Mouse (Mus musculus) liver, embryonic 14.5 days (tissue): ENCODE results near the gene Zp1. TPM values are rescaled to one million over a fixed set of nuclear protein-coding genes. Genes with fewer than 3 reads are reported as not detected.

Source experiments
- ATAC-seq: fragments of 200-750 bp; cut with Nextera tagmentation; 2 replicates; pipeline ENCODE4 v1.8.0; 2017; ENCODE audit warnings: moderate number of reproducible peaks, mild to moderate bottlenecking, moderate library complexity; ENCODE audit not compliant: insufficient read depth
- DNase-seq, 3 experiments: peaks; one replicate each; pipeline ENCODE4 v3.0.0-alpha.2; 2012 to 2013; ENCODE audit warnings: low read depth in 3 of 3, low spot score in 3 of 3
- H3K27ac ChIP-seq: fragments of 300-500 bp; sonication (generic); 2 replicates; pipeline ENCODE4 v1.5.1; 2014; ENCODE audit warnings: moderate library complexity, mild to moderate bottlenecking, control low read depth, inconsistent platforms
- H3K27me3 ChIP-seq: fragments of 300-500 bp; sonication (generic); 2 replicates; pipeline ENCODE4 v1.6.1; 2014; ENCODE audit warnings: mild to moderate bottlenecking, low read length, moderate library complexity; ENCODE audit not compliant: control insufficient read depth, insufficient read depth
- H3K36me3 ChIP-seq: fragments of 300-500 bp; sonication (generic); replicated peaks from 2 replicates; pipeline ENCODE4 v1.6.1; 2014; ENCODE audit warnings: low read depth; ENCODE audit not compliant: control insufficient read depth, insufficient read depth
- H3K4me1 ChIP-seq, 2 experiments: fragments of 200-500 bp in 1 of 2; fragments of 300-500 bp in 1 of 2; sonication (generic) in 1 of 2; replicated peaks; 2 replicates each; pipeline ENCODE4 v1.6.1; 2012 to 2014; ENCODE audit warnings: antibody characterized with exemption in 1 of 2, inconsistent platforms in 1 of 2, low read length in 1 of 2; ENCODE audit not compliant: control insufficient read depth in 2 of 2, insufficient read depth in 2 of 2
- H3K4me2 ChIP-seq: fragments of 300-500 bp; sonication (generic); 2 replicates; pipeline ENCODE4 v1.6.1; 2014; ENCODE audit warnings: low read depth, mild to moderate bottlenecking, control low read depth, moderate library complexity
- H3K4me3 ChIP-seq, 2 experiments: fragments of 200-500 bp in 1 of 2; fragments of 300-500 bp in 1 of 2; sonication (generic) in 1 of 2; 2 replicates each; pipeline ENCODE4 v1.5.1; 2012 to 2014; ENCODE audit warnings: low read depth in 2 of 2, low read length in 2 of 2, mild to moderate bottlenecking in 2 of 2, control low read depth in 1 of 2, inconsistent platforms in 1 of 2, moderate library complexity in 1 of 2; ENCODE audit not compliant: insufficient read depth in 1 of 2
- H3K9ac ChIP-seq: fragments of 300-500 bp; sonication (generic); replicated peaks from 2 replicates; pipeline ENCODE4 v1.6.1; 2014; ENCODE audit warnings: mild to moderate bottlenecking, control low read depth, moderate library complexity
- H3K9me3 ChIP-seq: fragments of 300-500 bp; sonication (generic); 2 replicates; pipeline ENCODE4 v1.6.1; 2016; ENCODE audit warnings: low read length, mixed read lengths; ENCODE audit not compliant: control insufficient read depth
- CTCF ChIP-seq: IDR thresholded peaks from 2 replicates; pipeline ENCODE4 v1.5.1; 2016; ENCODE audit warnings: antibody characterized with exemption, low read depth, control low read depth
- EP300 ChIP-seq: IDR thresholded peaks from 2 replicates; pipeline ENCODE4 v1.6.1; 2016; ENCODE audit warnings: antibody characterized with exemption, low read depth
- WGBS: fragments of 180-500 bp; shearing (Covaris S2); extraction: QIAGEN DNeasy Blood & Tissue Kit; methylation state at CpG from one replicate; pipeline ENCODE4 v1.1.7; 2014; ENCODE audit not compliant: insufficient replicate concordance; 5-methylcytosine and 5-hydroxymethylcytosine counted together
- polyA plus RNA-seq, 2 experiments: library from polyadenylated mRNA; depleted of rRNA in 1 of 2; stranded (reverse) in 1 of 2; unstranded in 1 of 2; fragments of >200 nt; fragmentation: Nextera tagmentation in 1 of 2; extraction: Ambion mirVana in 1 of 2; gene quantifications; 2 replicates each; pipeline versions ENCODE4 v1.2.1 to v1.2.3; 2012 to 2014

The Zp1 gene
- polyA plus RNA-seq, 2 experiments, result not detected

DNA sequence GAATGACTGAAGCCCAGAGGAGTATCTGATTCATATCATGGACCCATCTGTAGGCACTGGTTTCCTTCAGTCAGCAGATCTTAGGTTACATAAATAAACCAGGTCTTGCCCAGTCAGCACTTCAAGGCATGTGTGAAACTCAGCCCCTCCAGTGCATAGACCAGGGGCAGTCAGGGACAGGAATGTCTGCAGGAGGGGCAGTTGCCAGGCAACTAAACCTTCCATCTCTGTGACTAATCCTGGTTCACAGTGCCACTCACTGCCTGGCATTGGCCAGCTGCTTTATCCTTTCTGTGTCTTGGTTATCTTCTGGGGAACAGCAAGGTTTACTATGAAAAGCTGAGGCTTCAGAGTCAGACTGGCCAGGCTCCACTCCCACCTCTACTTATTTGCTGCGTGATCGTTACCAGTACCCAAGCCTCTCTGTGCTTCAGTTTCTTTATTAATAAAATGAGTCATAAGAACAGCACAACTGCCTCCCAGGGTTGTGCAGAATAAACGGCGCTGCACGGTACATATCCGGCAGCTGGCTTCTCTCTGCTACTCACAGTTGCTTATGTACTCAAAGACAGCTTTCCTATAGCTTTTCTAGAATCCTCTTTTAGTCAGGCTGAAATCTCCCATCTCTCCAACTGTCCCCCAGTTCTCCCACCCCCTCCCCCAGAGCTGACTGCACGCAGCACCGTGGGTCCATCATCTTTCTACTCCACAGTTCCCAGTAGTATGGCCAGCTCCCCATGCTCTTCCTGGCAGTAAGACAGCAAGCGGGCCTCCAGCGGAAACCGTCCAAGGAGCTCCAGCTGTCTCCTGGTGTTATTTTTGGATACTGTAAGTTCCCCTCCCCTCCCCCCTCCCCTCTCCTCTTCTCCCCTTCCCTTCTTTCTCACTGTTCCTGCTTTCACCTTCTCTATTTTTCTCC lies 31.8 kb upstream of the Zp1 start:
- DNase-seq (no peak), ATAC-seq (no peak)
- Histone ChIP-seq H3K27me3 (no peaks in the 10 kb centered on the region), H3K27ac (no peak overlapping the region), H3K36me3 (no peaks in the 10 kb centered on the region), H3K4me1 (peaks cover 4 to 8% of the 10 kb centered on the region in 2 experiments; a peak in 2 of 4 replicates), H3K4me2 (no peak overlapping the region), H3K4me3 (no peak overlapping the region), H3K9me3 (no peaks in the 10 kb centered on the region), H3K9ac (no peak overlapping the region)
- TF ChIP-seq CTCF, result no peak
- TF ChIP-seq EP300, result no peak
- WGBS, result 63% methylated on average over 11 of the region's 11 CpGs

DNA sequence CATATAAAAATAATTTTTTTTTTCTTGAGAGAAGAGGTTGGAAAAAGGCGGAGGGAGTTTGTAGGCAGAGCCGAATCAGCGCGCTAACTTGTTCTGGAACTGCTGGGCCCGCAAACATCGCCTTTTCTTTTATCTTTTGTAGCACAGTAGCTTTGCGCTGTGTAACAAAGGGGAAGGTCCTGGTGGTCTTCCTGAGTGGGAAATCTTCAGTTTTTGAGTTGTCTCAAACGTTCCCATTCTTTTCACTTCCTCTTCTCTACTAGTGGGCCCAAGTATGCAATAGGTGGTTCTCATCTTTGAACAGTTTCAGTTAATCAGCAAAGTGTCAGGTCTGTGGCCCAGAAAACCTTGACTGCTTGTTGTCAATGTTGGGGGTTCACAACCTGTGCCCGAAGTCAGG lies 29.1 kb upstream of the Zp1 start:
- Histone ChIP-seq H3K36me3 (peaks cover 6% of the 10 kb centered on the region), H3K9me3 (no peaks in the 10 kb centered on the region), H3K4me1 (peaks cover 4 to 17% of the 10 kb centered on the region in 2 experiments; a peak in 2 of 4 replicates), H3K27me3 (no peaks in the 10 kb centered on the region), H3K27ac (peak overlapping the region; percentile 40), H3K4me2 (peak overlapping the region; percentile 85), H3K9ac (peak overlapping the region; percentile 55), H3K4me3 (peak overlapping the region; percentile 45 to 75)
- ATAC-seq (peak; percentile 9; the same call in 1 of the 2 replicates), DNase-seq (no peak)
- WGBS, result 18% methylated on average over 9 of the region's 9 CpGs
- no peak for TF ChIP-seq EP300

DNA sequence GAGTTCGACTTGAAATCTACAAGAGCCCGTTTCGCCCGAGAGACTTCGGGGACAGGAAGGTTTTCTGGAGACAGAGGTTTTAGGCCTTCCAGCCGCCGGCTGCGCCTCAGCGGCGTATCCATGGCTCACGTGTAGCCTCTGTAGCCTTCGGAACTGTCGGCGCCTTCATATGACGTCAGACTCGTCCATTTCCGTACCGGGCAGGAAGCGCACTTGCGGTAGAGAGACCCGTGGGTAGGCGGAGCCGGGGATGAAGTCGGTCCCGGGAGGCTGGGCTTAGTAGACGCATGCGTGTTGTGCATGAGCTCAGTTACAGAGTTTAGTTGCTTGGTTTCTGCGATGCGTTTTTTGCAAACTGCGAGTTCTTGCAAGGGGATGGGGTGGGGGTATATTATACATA lies 28.7 kb upstream of the Zp1 start, which contains the start of gene Ccdc86:
Gene Ccdc86, minus strand, starts transcription at position 155 of the 400 bp plus-strand sequence.
- ATAC-seq (peak; percentile 97), DNase-seq (peak; percentile 96 to 98 (median 98))
- Histone ChIP-seq H3K4me3 (peak within 1 kb of the TSS; percentile 75 to 79), H3K36me3 (peaks cover 8% of the 10 kb centered on the region), H3K27me3 (no peaks in the 10 kb centered on the region), H3K9me3 (no peaks in the 10 kb centered on the region), H3K27ac (peak within 1 kb of the TSS; percentile 40), H3K4me1 (peaks cover 4 to 17% of the 10 kb centered on the region in 2 experiments; a peak in 2 of 4 replicates), H3K9ac (peak within 1 kb of the TSS; percentile 83), H3K4me2 (peak within 1 kb of the TSS; percentile 85)
- TF ChIP-seq EP300, result no peak
- TF ChIP-seq CTCF, result no peak
- WGBS, result under 1% methylated on average over 30 of the region's 30 CpGs

DNA sequence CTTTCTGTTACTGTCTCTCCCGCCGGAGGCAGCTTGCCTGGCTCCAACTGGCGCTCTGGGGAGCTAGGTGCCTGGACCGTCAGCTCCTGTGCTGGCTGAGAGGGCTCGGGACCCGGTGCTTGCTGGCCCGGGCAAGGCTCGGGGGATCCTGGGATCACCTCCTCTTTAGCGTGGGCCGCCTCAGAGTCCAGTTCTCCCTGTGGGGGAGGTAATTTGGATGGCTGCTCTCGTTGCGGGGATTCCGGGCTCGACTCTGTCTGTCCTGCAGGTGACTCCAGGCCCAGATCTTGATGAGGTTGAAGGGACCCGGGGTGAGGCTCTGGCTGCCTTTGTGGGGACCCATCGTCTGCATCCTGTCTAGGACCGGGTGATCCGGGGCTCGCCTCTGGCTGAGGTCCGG lies 28.0 kb upstream of the Zp1 start:
- H3K27ac ChIP-seq, result no peak overlapping the region
- H3K9ac ChIP-seq, result peak overlapping the region; percentile 83
- H3K27me3 ChIP-seq, result no peaks in the 10 kb centered on the region
- 0% methylated on average over 20 of the region's 20 CpGs for WGBS
- peaks cover 4 to 17% of the 10 kb centered on the region in 2 experiments; a peak in 2 of 4 replicates for H3K4me1 ChIP-seq
- no peak for TF ChIP-seq CTCF
- TF ChIP-seq EP300, result no peak
- ATAC-seq, result peak; percentile 19; the same call in 1 of the 2 replicates
- H3K9me3 ChIP-seq, result no peaks in the 10 kb centered on the region
- H3K4me3 ChIP-seq, result peak overlapping the region; percentile 75 to 79
- no peak for DNase-seq
- H3K4me2 ChIP-seq, result peak overlapping the region; percentile 85
- H3K36me3 ChIP-seq, result peaks cover 8% of the 10 kb centered on the region

DNA sequence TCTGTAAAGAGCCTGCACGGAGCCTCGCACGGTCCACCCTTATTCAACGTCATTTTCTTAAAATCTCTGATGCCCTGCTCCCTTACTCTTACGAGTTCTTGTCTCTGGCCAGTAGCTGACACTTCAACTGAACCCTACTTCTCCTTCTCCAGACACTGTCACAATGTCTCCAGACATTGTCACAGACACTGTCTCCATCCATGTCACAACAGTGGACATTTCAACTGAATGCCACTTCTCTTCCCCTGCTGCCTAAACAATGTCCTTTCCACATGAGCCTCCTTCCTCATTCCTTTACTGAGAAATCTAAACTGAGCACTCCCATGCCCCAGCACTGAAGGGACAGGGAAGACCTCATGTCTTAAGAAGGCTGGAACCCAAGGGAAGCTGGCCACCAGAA lies 26.8 kb upstream of the Zp1 start:
- H3K27ac ChIP-seq, result no peak overlapping the region
- peaks cover 4 to 17% of the 10 kb centered on the region in 2 experiments; a peak in 2 of 4 replicates for H3K4me1 ChIP-seq
- TF ChIP-seq EP300, result no peak
- no peak for TF ChIP-seq CTCF
- peaks cover 11% of the 10 kb centered on the region for H3K36me3 ChIP-seq
- 59% methylated on average over 5 of the region's 5 CpGs for WGBS
- no peaks in the 10 kb centered on the region for H3K9me3 ChIP-seq
- DNase-seq, result no peak
- peak overlapping the region; percentile 75 to 79 for H3K4me3 ChIP-seq
- H3K4me2 ChIP-seq, result peak overlapping the region; percentile 85
- H3K9ac ChIP-seq, result peak overlapping the region; percentile 83
- no peak for ATAC-seq
- no peaks in the 10 kb centered on the region for H3K27me3 ChIP-seq
